Mouse (Mus musculus): ENCODE results near the gene Rrp1b.
"Not testable (repeated sequence)": the region's sequence is repeated elsewhere in the genome, so short reads cannot be mapped to it uniquely, and the experiment has no call there.

GRCm38 (mm10) chr17:32108320-32109011 lies 72.6 kb downstream of the Rrp1b start:
- not testable (repeated sequence) for TF ChIP-seq POLR2A (IDR thresholded peaks at IDR 0.05; ENCODE audit: insufficient read depth, low read depth, low read length); CTCF (IDR thresholded peaks at IDR 0.05)
